Mouse (Mus musculus): ENCODE measurements around the gene Eif2b2.

DNA sequence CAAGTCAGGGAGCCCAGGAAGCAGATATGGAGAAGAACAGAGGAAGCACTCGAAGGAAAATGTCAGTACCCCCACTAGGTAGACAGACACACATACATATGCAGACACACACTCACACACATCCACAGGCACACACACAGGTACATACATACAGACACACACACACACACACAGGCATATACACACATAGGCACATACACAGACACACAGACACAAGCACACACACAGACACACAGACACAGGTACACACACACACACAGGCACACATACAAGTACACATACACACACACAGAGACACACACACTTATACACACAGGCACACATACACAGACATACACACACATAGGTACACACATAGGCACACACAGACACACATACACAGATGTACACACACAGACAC lies 19.3 kb upstream of the Eif2b2 start:
- TF ChIP-seq TCF12 (IDR thresholded peaks at IDR 0.05; ENCODE audit: insufficient read depth, poor library complexity, severe bottlenecking): no peak
- no peak for TF ChIP-seq CEBPB (IDR thresholded peaks at IDR 0.05; ENCODE audit: insufficient read depth, poor library complexity, severe bottlenecking)
- no peak for TF ChIP-seq POLR2A (IDR thresholded peaks at IDR 0.05; ENCODE audit: insufficient read length, low read depth)
- TF ChIP-seq USF1 (IDR thresholded peaks at IDR 0.05; ENCODE audit: low read depth): no peak
- TF ChIP-seq REST (IDR thresholded peaks at IDR 0.05; ENCODE audit: insufficient read depth, insufficient read length): no peak

Data from myocyte (in vitro differentiated cells).